Mouse (Mus musculus): ENCODE data around the gene 1700122O11Rik. TPM values are rescaled to one million over a fixed set of nuclear protein-coding genes. Genes with fewer than 3 reads are reported as not detected.

1700122O11Rik gene
- polyA plus RNA-seq, 1 experiment from 2014 or later, result not detected

GRCm38 (mm10) chr17:48001586-48002361 is 36.3 kb downstream of the 1700122O11Rik start:
- Histone ChIP-seq H3K9me3 (replicated peaks; ENCODE audit: low read length) (no peaks in the 10 kb centered on the region), H3K27ac (peak overlapping the region; percentile 60; the same call in 1 of the 2 replicates), H3K4me1 (replicated peaks; ENCODE audit: insufficient read depth, low read length) (peaks cover 11% of the 10 kb centered on the region; the same call in 1 of the 2 replicates), H3K36me3 (ENCODE audit: insufficient read depth, low read length) (no peaks in the 10 kb centered on the region), H3K27me3 (ENCODE audit: insufficient read depth, low read length) (no peaks in the 10 kb centered on the region), H3K4me3 (replicated peaks; ENCODE audit: low read depth, low read length) (peak overlapping the region; percentile 1), H3K4me2 (ENCODE audit: low read length) (peak overlapping the region; percentile 47), H3K9ac (ENCODE audit: low read depth, low read length) (no peak overlapping the region)
- WGBS, result 8% methylated on average over 19 of the region's 21 CpGs
- no peak for TF ChIP-seq CTCF (IDR thresholded peaks at IDR 0.05; ENCODE audit: low read depth)
- DNase-seq (ENCODE audit: low spot score), result peak; percentile 89
- ATAC-seq (replicated peaks; ENCODE audit: low FRiP score, low read depth), result peak; percentile 86

- peaks cover 11% of the 10 kb centered on the region; the same call in 1 of the 2 replicates for H3K4me1 ChIP-seq (replicated peaks; ENCODE audit: insufficient read depth, low read length)
- ATAC-seq (replicated peaks; ENCODE audit: low FRiP score, low read depth), result no peak
- no peak for TF ChIP-seq CTCF (IDR thresholded peaks at IDR 0.05; ENCODE audit: low read depth)
Observed at GRCm38 (mm10) chr17:48001157-48001556, 36.9 kb downstream of the 1700122O11Rik start.

GRCm38 (mm10) chr17:47999812-48000211 is 38.3 kb downstream of the 1700122O11Rik start:
- ATAC-seq (replicated peaks; ENCODE audit: low FRiP score, low read depth) (no peak), DNase-seq (ENCODE audit: low spot score) (no peak)
- H3K4me2 ChIP-seq (ENCODE audit: low read length), result no peak overlapping the region
- no peaks in the 10 kb centered on the region for H3K36me3 ChIP-seq (ENCODE audit: insufficient read depth, low read length)
- peaks cover 7% of the 10 kb centered on the region; the same call in 1 of the 2 replicates for H3K4me1 ChIP-seq (replicated peaks; ENCODE audit: insufficient read depth, low read length)
- no peaks in the 10 kb centered on the region for H3K27me3 ChIP-seq (ENCODE audit: insufficient read depth, low read length)
- no peak for TF ChIP-seq CTCF (IDR thresholded peaks at IDR 0.05; ENCODE audit: low read depth)
- 60% methylated on average over 3 of the region's 3 CpGs for WGBS
- H3K27ac ChIP-seq, result no peak overlapping the region
- no peak overlapping the region for H3K9ac ChIP-seq (ENCODE audit: low read depth, low read length)
- H3K4me3 ChIP-seq (replicated peaks; ENCODE audit: low read depth, low read length), result no peak overlapping the region
- H3K9me3 ChIP-seq (replicated peaks; ENCODE audit: low read length), result no peaks in the 10 kb centered on the region

More at GRCm38 (mm10) chr17:48001157-48001556, 36.9 kb downstream of the 1700122O11Rik start:
- Histone ChIP-seq H3K36me3 (ENCODE audit: insufficient read depth, low read length) (no peaks in the 10 kb centered on the region), H3K9me3 (replicated peaks; ENCODE audit: low read length) (no peaks in the 10 kb centered on the region), H3K27me3 (ENCODE audit: insufficient read depth, low read length) (no peaks in the 10 kb centered on the region), H3K9ac (ENCODE audit: low read depth, low read length) (no peak overlapping the region), H3K27ac (peak overlapping the region; percentile 60; the same call in 1 of the 2 replicates), H3K4me3 (replicated peaks; ENCODE audit: low read depth, low read length) (no peak overlapping the region), H3K4me2 (ENCODE audit: low read length) (peak overlapping the region; percentile 47)
- DNase-seq (ENCODE audit: low spot score), result peak; percentile 85
- 21% methylated on average over 7 of the region's 7 CpGs for WGBS

GRCm38 (mm10) chr17:47999403-47999802 is 38.7 kb downstream of the 1700122O11Rik start:
- Histone ChIP-seq H3K4me2 (ENCODE audit: low read length) (no peak overlapping the region), H3K9me3 (replicated peaks; ENCODE audit: low read length) (no peaks in the 10 kb centered on the region), H3K27me3 (ENCODE audit: insufficient read depth, low read length) (no peaks in the 10 kb centered on the region), H3K27ac (no peak overlapping the region), H3K4me3 (replicated peaks; ENCODE audit: low read depth, low read length) (no peak overlapping the region), H3K36me3 (ENCODE audit: insufficient read depth, low read length) (no peaks in the 10 kb centered on the region), H3K4me1 (replicated peaks; ENCODE audit: insufficient read depth, low read length) (peaks cover 3% of the 10 kb centered on the region; the same call in 1 of the 2 replicates), H3K9ac (ENCODE audit: low read depth, low read length) (no peak overlapping the region)
- DNase-seq (ENCODE audit: low spot score) (no peak), ATAC-seq (replicated peaks; ENCODE audit: low FRiP score, low read depth) (no peak)
- WGBS, result 51% methylated on average over 6 of the region's 6 CpGs
- TF ChIP-seq CTCF (IDR thresholded peaks at IDR 0.05; ENCODE audit: low read depth), result no peak

- Histone ChIP-seq H3K9ac (ENCODE audit: low read depth, low read length) (no peak overlapping the region), H3K36me3 (ENCODE audit: insufficient read depth, low read length) (no peaks in the 10 kb centered on the region), H3K9me3 (replicated peaks; ENCODE audit: low read length) (no peaks in the 10 kb centered on the region), H3K4me3 (replicated peaks; ENCODE audit: low read depth, low read length) (no peak overlapping the region), H3K27ac (no peak overlapping the region), H3K27me3 (ENCODE audit: insufficient read depth, low read length) (no peaks in the 10 kb centered on the region), H3K4me2 (ENCODE audit: low read length) (no peak overlapping the region), H3K4me1 (replicated peaks; ENCODE audit: insufficient read depth, low read length) (peaks cover 3% of the 10 kb centered on the region; the same call in 1 of the 2 replicates)
- TF ChIP-seq CTCF (IDR thresholded peaks at IDR 0.05; ENCODE audit: low read depth), result no peak
- DNase-seq (ENCODE audit: low spot score) (peak; percentile 49), ATAC-seq (replicated peaks; ENCODE audit: low FRiP score, low read depth) (no peak)
- WGBS, result 28% methylated on average over 3 of the region's 3 CpGs
Observed at GRCm38 (mm10) chr17:47997806-47998205, 40.3 kb downstream of the 1700122O11Rik start.

- H3K27ac ChIP-seq, result no peak overlapping the region
- WGBS, result 49% methylated on average over 10 of the region's 10 CpGs
- no peak for TF ChIP-seq CTCF (IDR thresholded peaks at IDR 0.05; ENCODE audit: low read depth)
- H3K4me1 ChIP-seq (replicated peaks; ENCODE audit: insufficient read depth, low read length), result no peaks in the 10 kb centered on the region; the same call in 1 of the 2 replicates
- H3K4me3 ChIP-seq (replicated peaks; ENCODE audit: low read depth, low read length), result no peak overlapping the region
- no peak overlapping the region for H3K4me2 ChIP-seq (ENCODE audit: low read length)
- H3K27me3 ChIP-seq (ENCODE audit: insufficient read depth, low read length), result no peaks in the 10 kb centered on the region
- H3K9me3 ChIP-seq (replicated peaks; ENCODE audit: low read length), result no peaks in the 10 kb centered on the region
- H3K9ac ChIP-seq (ENCODE audit: low read depth, low read length), result no peak overlapping the region
- DNase-seq (ENCODE audit: low spot score) (no peak), ATAC-seq (replicated peaks; ENCODE audit: low FRiP score, low read depth) (no peak)
- H3K36me3 ChIP-seq (ENCODE audit: insufficient read depth, low read length), result no peaks in the 10 kb centered on the region
Observed at GRCm38 (mm10) chr17:47990392-47991123, 47.5 kb downstream of the 1700122O11Rik start.
